Mouse (Mus musculus) ovary, postnatal 10 days (tissue): ENCODE data around the gene 4930402H24Rik.
A peak's percentile ranks its signal among the peaks of the same experiment; 100 is the strongest.

Experiments used
- DNase-seq: peaks from one replicate; pipeline ENCODE4 v3.0.0; 2022; ENCODE audit warnings: low spot score

4930402H24Rik gene

GRCm38 (mm10) chr2:130905751-130906583 lies at the start of gene 4930402H24Rik, which contains the start of gene Atrn:
Gene 4930402H24Rik, minus strand, starts transcription at chr2:130906406.
Gene Atrn, plus strand, starts transcription at chr2:130906495.
- DNase-seq = peak; percentile 67

- DNase-seq = peak; percentile 66
Measured at GRCm38 (mm10) chr2:130950548-130950947, 44.3 kb upstream of the 4930402H24Rik start.

GRCm38 (mm10) chr2:130949781-130950180 lies 43.6 kb upstream of the 4930402H24Rik start:
- DNase-seq = no peak

- no peak for DNase-seq
Measured at GRCm38 (mm10) chr2:130932865-130933264, 26.7 kb upstream of the 4930402H24Rik start.

- DNase-seq = no peak
Measured at GRCm38 (mm10) chr2:130929994-130930393, 23.8 kb upstream of the 4930402H24Rik start.

- no peak for DNase-seq
Measured at GRCm38 (mm10) chr2:130928530-130928929, 22.3 kb upstream of the 4930402H24Rik start.

- no peak for DNase-seq
Measured at GRCm38 (mm10) chr2:130928031-130928430, 21.8 kb upstream of the 4930402H24Rik start.

- DNase-seq = no peak
Measured at GRCm38 (mm10) chr2:130924950-130925349, 18.7 kb upstream of the 4930402H24Rik start.

- no peak for DNase-seq
Measured at GRCm38 (mm10) chr2:130919062-130919593, 12.9 kb upstream of the 4930402H24Rik start.

- DNase-seq = no peak
Measured at GRCm38 (mm10) chr2:130917686-130918085, 11.5 kb upstream of the 4930402H24Rik start.

GRCm38 (mm10) chr2:130916521-130917147 lies 10.4 kb upstream of the 4930402H24Rik start:
- DNase-seq = no peak

GRCm38 (mm10) chr2:130914873-130915272 lies 8.7 kb upstream of the 4930402H24Rik start:
- no peak for DNase-seq

GRCm38 (mm10) chr2:130911691-130912090 lies 5.5 kb upstream of the 4930402H24Rik start:
- DNase-seq = no peak

GRCm38 (mm10) chr2:130906584-130907315 lies 544 bp upstream of the 4930402H24Rik start:
- DNase-seq = no peak

- DNase-seq = no peak
Measured at GRCm38 (mm10) chr2:130898783-130899182, 7.4 kb downstream of the 4930402H24Rik start.

- no peak for DNase-seq
Measured at GRCm38 (mm10) chr2:130897856-130898255, 8.3 kb downstream of the 4930402H24Rik start.

- DNase-seq = no peak
Measured at GRCm38 (mm10) chr2:130896944-130897343, 9.3 kb downstream of the 4930402H24Rik start.

- DNase-seq = no peak
Measured at GRCm38 (mm10) chr2:130887456-130887855, 18.8 kb downstream of the 4930402H24Rik start.

- DNase-seq = no peak
Measured at GRCm38 (mm10) chr2:130886983-130887382, 19.2 kb downstream of the 4930402H24Rik start.

- DNase-seq = no peak
Measured at GRCm38 (mm10) chr2:130877376-130877775, 28.8 kb downstream of the 4930402H24Rik start.

- no peak for DNase-seq
Measured at GRCm38 (mm10) chr2:130870916-130871315, 35.3 kb downstream of the 4930402H24Rik start.

- DNase-seq = no peak
Measured at GRCm38 (mm10) chr2:130862091-130862490, 44.1 kb downstream of the 4930402H24Rik start.
